Mouse (Mus musculus) T-cell, adult 2 months (primary cell): Measurements from ENCODE around the gene Tef.

ENCODE experiments used
- DNase-seq: peaks from one replicate; pipeline ENCODE4 v3.0.0; 2022; ENCODE audit warnings: low spot score

Tef gene

DNA sequence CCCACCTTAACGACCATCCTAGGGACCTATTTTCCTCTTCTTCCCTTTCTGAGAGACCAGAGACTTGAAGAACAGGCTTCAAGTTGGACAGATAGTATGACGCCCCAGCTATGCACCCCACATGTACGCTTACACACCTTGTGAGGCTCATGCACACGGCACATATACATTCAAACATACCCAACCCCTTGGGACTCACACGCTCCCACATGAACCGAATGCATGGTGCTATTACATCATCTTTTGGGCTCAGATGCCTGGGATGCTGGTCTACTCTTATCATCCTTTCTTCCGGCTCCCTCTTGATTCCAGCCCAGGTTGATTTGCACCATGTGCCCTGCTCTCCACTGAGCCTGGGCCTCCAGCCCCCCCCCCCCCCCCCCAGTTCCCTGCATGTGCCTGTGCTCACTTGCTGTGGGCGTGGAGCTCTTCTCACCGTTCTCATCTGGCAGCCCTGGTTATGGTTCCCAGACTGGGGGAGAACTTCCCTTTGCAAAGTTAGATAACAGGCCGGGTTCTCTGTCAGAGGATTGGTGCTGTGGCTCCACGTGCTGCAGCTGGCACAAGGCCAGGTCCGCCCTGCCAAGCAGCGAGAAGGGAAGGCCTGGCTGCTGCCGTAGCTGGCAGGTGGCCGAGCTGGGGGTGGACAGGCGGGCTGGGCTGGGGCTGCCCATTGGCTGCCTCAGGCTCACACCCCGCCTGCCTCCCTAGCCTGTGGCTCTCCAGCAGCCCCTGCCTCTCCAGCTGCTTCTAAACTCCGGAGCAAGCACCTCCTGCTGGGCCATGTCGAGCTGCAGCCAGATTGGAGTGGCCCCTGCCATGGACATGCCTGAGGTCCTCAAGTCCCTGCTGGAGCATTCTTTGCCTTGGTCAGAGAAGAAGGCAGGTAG is at the start of gene Tef:
Gene Tef, plus strand, starts transcription at position 421 of the 890 bp plus-strand sequence.
- peak; percentile 81 for DNase-seq

DNA sequence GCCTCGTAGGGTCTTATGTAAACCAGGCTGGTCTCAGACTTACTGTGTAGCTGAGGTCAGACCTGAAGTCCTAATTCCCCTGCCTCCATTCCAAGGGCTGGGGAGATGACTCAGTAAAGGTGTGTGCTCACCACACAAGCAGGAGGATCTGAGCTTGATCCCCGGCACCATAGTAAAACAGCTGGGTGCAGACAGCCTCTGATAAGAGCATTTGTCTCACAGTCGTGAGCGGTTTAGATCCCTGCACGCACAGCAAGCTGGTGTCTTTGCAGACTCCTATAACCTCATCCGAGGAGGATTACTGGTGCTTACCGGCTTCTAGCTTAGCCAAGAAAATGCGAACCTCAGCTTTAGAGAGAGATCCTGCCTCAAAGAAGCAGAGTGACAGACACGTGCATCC is 48.6 kb upstream of the Tef start:
- no peak for DNase-seq

DNA sequence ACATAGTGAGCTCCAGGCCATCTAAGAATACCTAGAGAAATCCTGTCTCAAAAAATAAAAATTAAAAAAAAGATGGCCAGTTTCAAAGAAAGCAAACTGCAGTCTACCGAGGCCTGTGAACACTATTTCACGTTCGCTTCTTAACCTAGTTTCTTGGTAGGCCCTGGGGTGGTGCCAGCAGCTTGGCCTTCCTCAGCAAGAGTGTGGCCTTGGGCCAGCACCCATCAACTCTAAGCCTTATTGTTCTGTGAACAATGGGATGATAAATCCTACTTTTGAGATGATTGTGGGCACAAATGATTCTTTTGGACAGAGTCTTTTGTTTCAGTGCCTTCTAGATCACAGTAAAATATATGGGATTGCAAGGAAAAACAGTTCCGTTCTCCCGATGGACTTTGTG is 43.5 kb upstream of the Tef start:
- DNase-seq, result no peak

DNA sequence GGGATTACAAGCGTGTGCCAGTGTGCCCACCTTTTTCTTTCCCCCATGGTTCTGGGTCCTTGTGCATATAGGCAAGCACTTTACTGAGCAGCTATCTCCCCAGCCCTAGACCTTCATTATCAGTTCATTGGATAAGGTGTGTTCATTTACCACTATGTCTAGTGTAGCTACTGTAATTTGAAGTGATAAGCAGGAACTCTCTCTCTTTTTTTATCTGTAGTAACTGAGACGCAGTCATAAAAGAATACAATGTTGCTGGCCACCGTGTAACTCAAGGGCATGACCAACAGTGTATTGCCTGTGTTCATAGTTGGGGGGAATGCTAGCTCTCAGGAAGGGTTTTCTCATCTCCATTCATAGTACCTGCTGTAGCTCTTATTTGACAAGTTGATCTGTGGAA is 42.7 kb upstream of the Tef start:
- DNase-seq, result no peak

DNA sequence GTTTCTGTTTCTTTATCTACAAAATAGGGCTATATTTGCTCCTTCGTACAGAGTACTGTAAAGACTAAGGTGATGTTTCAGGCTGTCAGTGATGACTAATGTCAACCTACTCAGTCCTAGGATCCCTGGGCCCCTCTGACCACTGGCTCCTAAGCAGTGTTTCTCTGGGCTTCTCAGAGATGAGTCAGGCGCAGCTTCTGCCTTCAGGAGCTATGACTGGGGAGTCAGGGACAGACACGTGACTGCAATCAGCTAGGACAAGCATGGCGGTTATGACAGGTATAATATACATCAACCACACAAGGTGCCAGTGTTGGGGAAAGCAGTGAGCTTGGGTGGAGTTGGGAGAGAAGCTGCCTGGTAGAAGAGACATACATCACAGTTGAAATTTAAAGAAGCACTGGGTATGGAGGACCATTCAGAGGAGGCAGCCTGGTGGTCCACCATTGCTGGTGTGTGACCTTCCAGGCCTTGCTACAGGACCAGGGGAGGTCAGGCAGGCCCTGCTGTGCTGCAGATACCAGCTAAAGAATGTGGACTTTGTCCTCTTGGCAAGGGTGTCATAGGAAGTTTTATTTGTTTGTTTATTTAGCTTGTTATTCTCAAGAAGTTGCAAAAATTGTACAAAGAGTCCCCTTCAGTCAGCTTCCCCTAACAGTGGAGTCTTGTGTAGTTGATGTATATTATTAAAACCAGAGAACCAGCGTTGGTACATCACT is 41.7 kb upstream of the Tef start:
- no peak for DNase-seq

DNA sequence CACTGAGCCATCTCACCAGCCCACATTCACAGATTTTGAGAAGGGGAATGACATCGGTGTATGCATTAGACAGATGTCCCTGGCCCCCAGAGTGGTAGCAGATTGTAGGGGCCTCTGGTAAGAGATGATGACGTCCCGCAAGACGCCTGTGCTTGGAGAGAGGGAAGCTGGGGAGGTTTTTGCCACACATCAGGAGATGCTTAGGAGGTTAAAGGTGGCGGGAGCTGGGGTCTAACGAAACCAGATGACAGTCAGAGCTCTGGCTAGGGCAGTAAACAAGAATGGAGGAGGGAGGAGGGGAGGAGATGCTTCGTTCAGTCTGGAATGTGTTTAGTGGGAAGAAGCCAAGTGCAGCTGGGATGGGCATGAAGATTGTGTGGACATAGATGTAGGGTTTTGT is 40.8 kb upstream of the Tef start:
- DNase-seq, result no peak

DNA sequence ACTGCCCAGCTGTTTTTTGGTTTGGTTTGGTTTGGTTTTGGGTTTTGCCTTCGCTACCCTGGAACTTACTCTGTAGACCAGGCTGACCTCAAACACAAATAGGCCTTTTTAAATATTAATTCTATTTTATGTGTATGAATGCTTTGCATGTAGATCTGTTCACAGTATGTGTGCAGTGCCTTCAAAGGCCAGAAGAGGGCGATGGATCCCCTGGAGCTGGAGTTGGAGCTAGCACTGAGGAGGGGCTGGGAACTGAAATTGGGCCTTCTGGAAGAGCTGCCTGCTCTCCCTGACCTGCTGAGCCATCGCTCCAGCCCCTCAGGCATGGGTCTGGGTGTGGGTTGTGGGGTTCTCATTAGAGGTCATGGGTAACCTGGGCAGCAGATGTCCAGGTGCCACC is 40.3 kb upstream of the Tef start:
- no peak for DNase-seq

DNA sequence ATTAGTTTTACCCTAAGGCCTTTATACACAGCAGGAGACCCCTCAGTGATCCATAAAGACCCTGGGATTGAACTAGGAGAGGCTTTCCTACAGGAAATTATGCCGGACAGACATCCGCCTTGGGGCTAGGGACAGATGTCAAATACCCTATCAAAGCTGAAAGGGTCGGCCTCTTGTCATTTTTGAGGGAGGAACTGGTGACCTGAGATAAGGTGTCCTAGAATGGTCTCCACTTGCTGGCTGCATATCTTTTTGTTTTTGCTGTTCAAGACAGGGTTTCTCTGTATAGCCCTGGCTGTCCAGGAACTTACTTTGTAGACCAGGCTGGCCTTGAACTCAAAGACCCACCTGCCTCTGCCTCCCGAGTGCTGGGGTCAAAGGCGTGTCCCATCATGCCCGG is 37.6 kb upstream of the Tef start:
- no peak for DNase-seq

DNA sequence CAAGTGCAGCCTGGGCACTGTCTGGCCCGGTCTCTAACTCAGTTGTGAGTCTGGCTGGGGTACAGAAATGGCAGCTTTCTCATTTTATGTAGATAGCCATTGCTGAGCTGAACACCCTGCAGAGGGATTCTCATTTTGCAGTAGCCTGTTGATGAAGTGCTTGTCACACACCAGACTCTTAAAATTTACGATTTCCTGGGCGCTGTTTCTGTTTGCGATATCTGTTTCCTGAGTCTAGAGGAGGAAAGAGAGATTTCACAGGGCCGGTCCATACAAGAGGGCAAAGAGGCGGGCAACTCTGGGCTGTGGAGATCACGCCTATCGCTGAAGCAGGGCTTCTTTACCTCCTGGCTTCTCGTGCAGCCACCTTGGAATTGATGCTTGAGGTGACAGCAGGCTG is 36.6 kb upstream of the Tef start:
- DNase-seq, result no peak

DNA sequence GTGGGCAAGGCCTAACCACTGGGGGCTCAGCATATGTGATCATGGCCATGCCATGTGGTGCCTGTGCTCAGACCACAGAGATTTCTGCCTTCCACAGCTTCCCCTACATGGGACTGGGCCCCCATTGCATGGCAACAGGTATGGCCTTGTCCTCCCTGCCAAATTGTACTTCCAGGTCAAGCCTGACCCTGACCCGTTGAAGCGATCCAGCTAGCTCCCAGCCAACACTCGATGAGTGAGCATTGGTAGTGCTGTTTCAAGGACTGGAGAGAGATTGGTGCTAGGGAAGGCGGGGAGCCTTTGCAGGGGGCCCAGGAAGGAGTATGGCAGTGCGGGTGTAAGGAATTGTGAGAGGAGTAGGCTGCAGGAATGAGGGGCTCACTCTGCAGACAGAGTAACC is 35.8 kb upstream of the Tef start:
- no peak for DNase-seq

DNA sequence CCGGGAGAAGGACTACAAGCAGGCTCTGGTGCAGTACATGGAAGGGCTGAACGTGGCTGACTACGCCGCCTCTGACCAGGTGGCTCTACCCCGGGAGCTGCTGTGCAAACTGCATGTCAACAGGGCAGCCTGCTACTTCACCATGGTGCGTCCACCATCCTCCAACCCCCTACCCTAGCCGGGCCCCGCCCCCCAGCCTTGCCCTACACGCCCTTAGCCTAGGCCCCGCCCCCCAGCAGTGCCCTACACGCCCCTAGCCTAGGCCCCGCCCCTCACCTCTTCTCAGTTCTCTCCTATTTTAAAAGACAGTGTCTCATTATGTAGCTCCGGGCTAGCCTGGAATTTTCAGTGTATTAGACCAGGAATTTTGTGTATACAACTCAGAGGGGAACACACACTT is 33.2 kb upstream of the Tef start:
- DNase-seq, result no peak

DNA sequence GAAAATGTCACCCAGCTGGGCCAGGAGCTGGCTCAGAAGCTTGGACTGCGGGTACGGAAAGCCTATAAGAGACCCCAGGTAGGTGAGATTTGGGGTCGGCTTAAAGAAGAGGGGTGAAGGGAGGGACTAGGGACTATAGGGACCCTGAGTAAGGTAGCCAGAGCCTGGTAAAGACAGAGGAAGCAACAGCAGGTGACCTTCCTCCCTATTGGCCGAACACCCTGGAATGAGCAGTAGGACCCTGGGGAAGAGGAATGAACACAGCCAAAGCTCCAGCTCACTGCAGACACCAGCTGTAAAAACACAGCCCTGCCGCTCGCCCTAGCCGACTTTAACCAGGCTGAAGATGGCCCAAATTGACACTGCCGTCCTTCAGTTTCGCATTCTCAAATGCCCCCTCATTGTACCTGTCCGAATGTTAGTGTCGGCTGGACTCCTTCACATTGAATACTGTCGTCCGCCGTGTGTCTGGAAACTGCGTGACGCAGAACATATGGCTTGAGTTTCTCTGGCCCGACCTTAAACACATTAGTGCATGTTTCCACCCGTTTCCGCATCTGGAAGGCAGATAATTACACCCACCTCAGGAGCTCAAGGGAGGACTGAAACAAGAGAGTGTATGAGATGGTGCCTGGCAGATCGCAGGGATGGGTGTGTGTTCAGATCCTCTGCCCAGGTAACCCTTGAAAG is 29.6 kb upstream of the Tef start:
- DNase-seq, result no peak

DNA sequence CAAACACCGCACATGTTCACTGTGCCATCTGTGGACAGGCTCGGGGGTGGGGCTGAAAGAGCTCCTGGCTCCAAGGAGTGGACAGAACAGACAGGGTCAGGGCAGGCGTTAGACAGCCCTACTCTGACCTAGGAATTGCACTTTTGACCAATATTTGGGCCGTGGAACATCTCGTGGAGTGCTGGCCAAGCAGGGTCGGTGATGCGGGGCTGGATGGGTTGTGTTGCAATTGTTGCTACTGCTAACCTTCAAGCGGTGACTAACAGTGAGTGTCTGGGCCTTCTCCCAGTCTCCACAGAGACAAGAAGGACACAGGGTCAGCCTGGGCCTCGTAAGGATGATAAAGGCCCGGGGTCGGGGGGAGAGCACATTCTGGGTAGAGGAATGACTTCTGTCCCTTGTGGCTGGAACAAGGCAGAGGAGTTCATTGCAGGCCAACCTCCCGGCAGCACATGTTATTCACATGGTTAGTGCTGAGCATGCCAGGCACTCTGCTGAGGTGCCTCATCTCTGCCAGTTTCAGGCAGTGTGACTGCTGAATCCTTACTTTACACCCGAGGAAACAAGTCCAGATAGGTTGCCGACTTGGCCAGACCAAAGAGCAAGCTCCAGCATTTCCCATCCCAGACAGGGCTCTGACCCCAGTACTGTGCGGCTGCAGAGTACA is 27.6 kb upstream of the Tef start:
- no peak for DNase-seq

DNA sequence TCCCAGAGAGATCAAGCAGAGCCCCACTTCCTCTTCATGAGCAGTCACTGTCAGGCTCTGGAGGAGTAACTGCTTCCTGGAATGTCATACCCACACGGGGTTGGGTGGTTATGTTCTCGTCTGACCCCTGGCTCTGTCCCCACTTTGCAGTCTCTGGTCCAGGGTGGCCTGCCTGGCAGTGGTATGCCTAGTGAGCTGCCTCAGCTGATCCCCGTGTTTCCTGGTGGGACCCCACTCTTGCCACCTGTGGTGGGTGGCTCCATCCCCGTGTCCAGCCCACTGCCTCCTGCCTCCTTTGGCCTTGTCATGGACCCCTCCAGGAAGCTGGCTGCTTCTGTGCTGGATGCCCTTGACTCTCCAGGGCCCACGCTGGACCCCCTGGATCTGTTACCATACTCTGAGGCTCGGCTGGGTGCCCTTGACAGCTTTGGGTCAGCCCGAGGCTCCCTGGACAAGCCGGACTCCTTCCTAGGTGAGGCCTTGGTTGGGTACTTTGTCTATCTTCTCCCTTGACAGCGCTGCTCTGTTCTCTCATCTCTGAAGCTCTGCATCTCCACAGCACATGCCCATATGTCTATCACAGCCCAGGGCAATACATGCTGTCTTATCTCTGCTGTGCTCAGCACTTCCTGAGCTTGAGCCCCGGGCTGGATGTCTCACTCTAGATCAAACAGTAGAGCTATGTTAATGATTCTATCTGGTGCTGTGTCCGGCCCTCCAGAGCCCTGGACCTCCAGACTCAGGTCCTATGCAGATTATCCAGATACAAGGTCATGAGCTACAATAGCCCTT is 25.4 kb upstream of the Tef start:
- no peak for DNase-seq

DNA sequence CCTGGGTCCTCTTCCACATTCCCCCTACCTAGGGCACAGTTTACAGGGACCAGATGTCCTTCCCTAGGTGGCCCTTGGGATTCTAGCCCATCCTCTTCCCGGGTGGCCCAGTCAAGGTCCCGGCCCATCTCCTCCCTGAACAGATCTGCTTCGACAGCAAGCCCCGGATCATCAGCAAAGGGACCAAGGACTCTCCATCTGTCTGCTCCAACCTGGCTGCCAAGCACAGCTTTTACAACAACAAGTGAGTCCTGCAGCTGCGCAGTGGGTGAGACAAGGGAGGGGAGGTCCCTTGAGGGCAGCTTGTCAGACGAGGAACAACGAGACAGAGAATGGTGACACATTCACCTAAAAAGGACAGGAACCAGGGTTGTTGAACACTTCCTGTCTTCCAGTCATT is 20.4 kb upstream of the Tef start:
- no peak for DNase-seq

DNA sequence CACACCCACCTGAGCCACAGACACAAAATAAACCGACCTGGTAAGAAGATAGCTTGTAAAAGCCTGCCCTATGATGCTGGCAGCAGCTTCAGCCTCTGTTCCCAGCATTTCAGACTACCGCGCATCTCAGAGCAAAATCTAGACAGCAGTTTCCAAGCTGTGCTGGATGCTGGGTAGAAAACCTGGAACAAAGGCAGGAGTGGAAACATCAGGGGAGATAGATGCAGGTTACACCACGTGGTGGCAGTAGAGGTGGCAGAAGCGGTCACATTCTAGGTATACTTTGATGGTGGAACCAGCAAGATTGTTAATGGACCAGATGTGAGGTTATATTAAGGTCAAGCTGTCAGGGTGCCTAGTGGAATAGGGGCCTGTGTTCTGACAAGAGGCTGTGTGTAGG is 17.5 kb upstream of the Tef start:
- no peak for DNase-seq

DNA sequence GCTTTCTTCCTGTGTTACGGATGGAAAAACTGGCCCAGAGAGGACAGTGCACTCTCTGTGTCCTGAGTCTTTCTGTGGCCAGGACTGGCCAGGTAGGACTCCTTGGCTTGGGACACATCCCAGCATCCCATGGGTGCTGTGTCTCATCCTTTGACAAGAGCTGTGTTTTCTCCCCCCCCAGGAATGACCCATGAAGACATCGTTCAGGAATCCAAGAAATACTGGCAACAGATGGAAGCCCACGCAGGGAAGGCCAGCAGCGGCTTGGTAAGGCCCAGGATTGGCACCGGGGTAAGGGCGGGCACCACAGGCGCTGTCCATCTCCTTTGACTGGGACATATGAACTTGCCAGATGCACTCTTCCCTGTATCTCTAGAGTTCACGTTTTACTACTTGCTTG is 16.5 kb upstream of the Tef start:
- no peak for DNase-seq

DNA sequence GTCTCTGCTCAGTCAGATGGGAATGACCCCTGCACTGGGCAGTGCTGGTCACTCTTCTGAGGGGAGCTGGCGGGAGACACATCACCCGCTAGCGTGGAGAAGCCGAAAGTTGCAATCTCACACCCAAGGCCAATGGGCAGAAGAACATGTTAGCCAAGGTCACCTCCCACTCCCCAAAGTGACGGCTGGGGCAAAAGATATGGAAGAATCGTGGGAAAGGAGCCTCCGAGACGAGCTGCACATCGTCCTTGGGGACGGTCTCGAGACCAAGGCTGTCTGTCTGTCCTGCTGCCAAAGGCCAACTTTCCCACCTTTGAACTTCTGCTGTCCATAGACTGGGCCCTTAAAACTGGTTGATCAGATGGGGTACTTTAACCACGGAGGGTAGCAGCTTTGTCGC is 14.7 kb upstream of the Tef start:
- DNase-seq, result no peak

DNA sequence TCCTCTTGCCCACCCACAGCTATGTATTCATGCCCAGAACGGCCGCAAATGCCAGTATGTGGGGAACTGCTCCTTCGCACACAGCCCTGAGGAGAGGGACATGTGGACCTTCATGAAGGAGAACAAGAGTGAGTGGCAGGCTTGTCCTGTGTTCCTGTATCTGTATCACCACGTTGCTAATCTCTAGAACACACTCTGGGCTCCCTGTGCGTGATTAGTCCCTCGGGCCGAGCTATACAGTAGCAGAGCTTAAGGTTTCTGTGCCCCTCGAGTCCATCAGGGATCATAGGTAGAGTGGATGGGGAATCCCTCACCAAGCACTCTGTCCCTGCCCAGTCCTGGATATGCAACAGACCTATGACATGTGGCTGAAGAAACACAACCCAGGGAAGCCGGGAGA is 9.8 kb upstream of the Tef start:
- DNase-seq, result no peak

DNA sequence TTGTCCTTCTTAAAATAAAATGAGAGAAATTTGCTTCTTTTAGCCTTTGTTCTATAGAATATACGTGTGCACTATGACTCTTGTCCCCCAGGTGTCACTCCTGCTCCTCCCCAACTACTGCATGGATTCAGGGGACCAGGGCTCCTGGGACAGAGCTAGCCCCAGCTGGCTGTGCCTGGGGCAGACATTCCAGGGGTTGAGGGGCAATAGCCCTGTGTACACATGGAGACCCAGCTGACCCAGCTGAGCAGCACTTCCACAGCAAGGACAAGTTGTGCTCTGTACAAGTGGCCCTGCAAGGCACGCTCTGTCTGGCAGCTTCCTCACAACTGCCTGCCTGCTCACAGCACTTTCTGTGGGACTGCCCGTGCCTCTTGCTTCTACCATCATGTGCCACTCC is 6.0 kb upstream of the Tef start:
- DNase-seq, result no peak

DNA sequence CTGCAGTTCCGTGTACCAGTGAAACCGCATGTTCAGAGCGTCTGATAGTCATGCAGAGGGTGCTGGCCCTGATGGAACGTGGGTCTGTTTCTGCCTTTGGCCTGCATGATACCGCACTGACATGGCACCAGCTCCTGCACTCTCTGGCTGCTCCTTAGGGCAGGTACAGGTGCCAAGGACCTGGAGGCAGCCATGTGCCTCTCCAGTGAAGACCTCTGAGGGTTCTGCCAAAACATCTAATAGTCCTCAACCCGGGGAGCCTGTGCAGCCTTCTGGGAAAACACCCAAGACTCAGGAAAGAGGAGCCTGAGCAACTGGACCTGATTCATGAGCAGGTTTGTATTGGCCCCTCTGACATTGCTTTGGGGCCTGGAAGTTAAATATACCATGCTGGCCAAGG is 4.4 kb upstream of the Tef start:
- DNase-seq, result no peak

DNA sequence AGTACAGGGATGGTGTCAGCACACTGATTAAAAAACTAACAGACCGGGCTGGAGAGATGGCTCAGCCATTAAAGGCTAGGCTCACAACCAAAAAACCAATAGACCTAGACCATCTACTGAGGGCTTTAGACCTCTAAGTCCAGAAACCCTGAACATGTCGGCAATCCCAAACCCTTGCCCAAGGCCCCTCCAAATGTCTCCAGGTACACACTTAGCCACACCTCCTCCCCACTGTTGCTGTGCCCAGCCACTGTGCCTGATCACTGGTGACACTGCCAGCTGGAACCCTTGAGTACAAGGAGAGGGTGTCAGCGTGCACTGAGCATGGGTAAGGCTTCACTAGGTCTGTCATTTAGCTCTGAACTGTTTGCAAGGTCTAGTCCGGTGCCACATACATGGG is 3.8 kb upstream of the Tef start:
- DNase-seq, result no peak
